Mouse (Mus musculus) embryonic facial prominence, embryonic 12.5 days (tissue): Measurements from ENCODE around the gene Gm43191. TPM values are rescaled to one million over a fixed set of nuclear protein-coding genes. Genes with fewer than 3 reads are reported as not detected.

Experiments used
- ATAC-seq: fragments of 200-750 bp; cut with Nextera tagmentation; 2 replicates; pipeline ENCODE4 v1.8.0; 2017; ENCODE audit not compliant: insufficient number of reproducible peaks, insufficient read depth, low FRiP score, low TSS enrichment
- H3K27ac ChIP-seq: fragments of 300-500 bp; sonication (generic); 2 replicates; pipeline ENCODE4 v1.5.1; 2016; ENCODE audit warnings: mild to moderate bottlenecking
- H3K27me3 ChIP-seq: fragments of 300-500 bp; sonication (generic); 2 replicates; pipeline ENCODE4 v1.6.1; 2016; ENCODE audit warnings: mild to moderate bottlenecking, moderate library complexity
- H3K36me3 ChIP-seq: fragments of 300-500 bp; sonication (generic); 2 replicates; pipeline ENCODE4 v1.6.1; 2016; ENCODE audit warnings: mild to moderate bottlenecking
- H3K4me1 ChIP-seq: fragments of 300-500 bp; sonication (generic); 2 replicates; pipeline ENCODE4 v1.6.1; 2016
- H3K4me2 ChIP-seq: fragments of 300-500 bp; sonication (generic); replicated peaks from 2 replicates; pipeline ENCODE4 v1.6.1; 2016; ENCODE audit warnings: mild to moderate bottlenecking, moderate library complexity
- H3K4me3 ChIP-seq: fragments of 300-500 bp; sonication (generic); 2 replicates; pipeline ENCODE4 v1.5.1; 2016; ENCODE audit warnings: mild to moderate bottlenecking
- H3K9ac ChIP-seq: fragments of 300-500 bp; sonication (generic); 2 replicates; pipeline ENCODE4 v1.6.1; 2016; ENCODE audit warnings: mild to moderate bottlenecking, moderate library complexity
- H3K9me3 ChIP-seq: fragments of 300-500 bp; sonication (generic); 2 replicates; pipeline ENCODE4 v1.6.1; 2016; ENCODE audit warnings: mild to moderate bottlenecking, moderate library complexity
- WGBS: fragments of 180-500 bp; shearing (Covaris S2); methylation state at CpG from one replicate; pipeline ENCODE4 v1.1.7; 2016; 5-methylcytosine and 5-hydroxymethylcytosine counted together
- polyA plus RNA-seq: library from polyadenylated mRNA; unstranded; fragments of >200 nt; fragmentation: Nextera tagmentation; extraction: Ambion mirVana; gene quantifications from 2 replicates; pipeline ENCODE4 v1.2.1, GENCODE M21; 2016

Gm43191 gene
- polyA plus RNA-seq, result not detected in 2 replicates

GRCm38 (mm10) chr3:116681160-116681559 lies at the start of gene Gm43191:
Gene Gm43191, minus strand, starts transcription at chr3:116681260.
- H3K4me2 ChIP-seq, result no peak within 1 kb of the TSS
- H3K9me3 ChIP-seq, result no peaks in the 10 kb centered on the region
- ATAC-seq, result no peak
- no peaks in the 10 kb centered on the region for H3K27me3 ChIP-seq
- H3K4me1 ChIP-seq, result no peaks in the 10 kb centered on the region
- WGBS, result 85% methylated on average over 1 of the region's 1 CpGs
- peaks cover 3% of the 10 kb centered on the region; the same call in 1 of the 2 replicates for H3K36me3 ChIP-seq
- H3K9ac ChIP-seq, result no peak within 1 kb of the TSS
- H3K4me3 ChIP-seq, result no peak within 1 kb of the TSS
- H3K27ac ChIP-seq, result no peak within 1 kb of the TSS

GRCm38 (mm10) chr3:116729483-116730174 lies 48.6 kb upstream of the Gm43191 start:
- Histone ChIP-seq H3K4me2 (no peak overlapping the region), H3K27ac (no peak overlapping the region), H3K36me3 (no peaks in the 10 kb centered on the region), H3K4me3 (no peak overlapping the region), H3K9ac (no peak overlapping the region), H3K27me3 (no peaks in the 10 kb centered on the region), H3K9me3 (no peaks in the 10 kb centered on the region), H3K4me1 (no peaks in the 10 kb centered on the region)
- WGBS, result 72% methylated on average over 2 of the region's 2 CpGs
- no peak for ATAC-seq

- H3K9ac ChIP-seq, result no peak overlapping the region
- H3K36me3 ChIP-seq, result no peaks in the 10 kb centered on the region
- no peaks in the 10 kb centered on the region for H3K9me3 ChIP-seq
Observed at GRCm38 (mm10) chr3:116726807-116727206, 45.7 kb upstream of the Gm43191 start.

GRCm38 (mm10) chr3:116723496-116724481 lies 42.7 kb upstream of the Gm43191 start:
- ATAC-seq, result no peak

More at GRCm38 (mm10) chr3:116726807-116727206, 45.7 kb upstream of the Gm43191 start:
- H3K27me3 ChIP-seq, result no peaks in the 10 kb centered on the region
- H3K4me2 ChIP-seq, result no peak overlapping the region
- WGBS, result 74% methylated on average over 9 of the region's 9 CpGs
- no peaks in the 10 kb centered on the region for H3K4me1 ChIP-seq
- H3K4me3 ChIP-seq, result no peak overlapping the region
- no peak overlapping the region for H3K27ac ChIP-seq
- no peak for ATAC-seq

GRCm38 (mm10) chr3:116722980-116723379 lies 41.9 kb upstream of the Gm43191 start:
- no peak overlapping the region for H3K4me2 ChIP-seq
- WGBS, result 77% methylated on average over 4 of the region's 4 CpGs
- no peaks in the 10 kb centered on the region for H3K36me3 ChIP-seq
- no peak overlapping the region for H3K9ac ChIP-seq
- H3K27me3 ChIP-seq, result no peaks in the 10 kb centered on the region
- ATAC-seq, result no peak
- no peak overlapping the region for H3K27ac ChIP-seq
- H3K4me1 ChIP-seq, result no peaks in the 10 kb centered on the region
- no peak overlapping the region for H3K4me3 ChIP-seq
- no peaks in the 10 kb centered on the region for H3K9me3 ChIP-seq

More at GRCm38 (mm10) chr3:116723496-116724481, 42.7 kb upstream of the Gm43191 start:
- H3K27ac ChIP-seq, result no peak overlapping the region
- no peaks in the 10 kb centered on the region for H3K36me3 ChIP-seq
- 58% methylated on average over 10 of the region's 10 CpGs for WGBS
- H3K27me3 ChIP-seq, result no peaks in the 10 kb centered on the region
- no peak overlapping the region for H3K9ac ChIP-seq
- H3K4me3 ChIP-seq, result no peak overlapping the region
- H3K4me1 ChIP-seq, result no peaks in the 10 kb centered on the region
- no peaks in the 10 kb centered on the region for H3K9me3 ChIP-seq
- H3K4me2 ChIP-seq, result no peak overlapping the region

- Histone ChIP-seq H3K27me3 (no peaks in the 10 kb centered on the region), H3K9ac (no peak overlapping the region), H3K9me3 (no peaks in the 10 kb centered on the region), H3K4me3 (no peak overlapping the region), H3K4me1 (no peaks in the 10 kb centered on the region), H3K4me2 (no peak overlapping the region), H3K36me3 (no peaks in the 10 kb centered on the region), H3K27ac (no peak overlapping the region)
- WGBS, result 71% methylated on average over 3 of the region's 3 CpGs
- ATAC-seq, result no peak
Observed at GRCm38 (mm10) chr3:116718951-116719350, 37.9 kb upstream of the Gm43191 start.

GRCm38 (mm10) chr3:116713031-116713430 lies 32.0 kb upstream of the Gm43191 start:
- ATAC-seq, result no peak
- no peaks in the 10 kb centered on the region for H3K36me3 ChIP-seq
- peak overlapping the region; percentile 73 for H3K4me2 ChIP-seq
- H3K9me3 ChIP-seq, result no peaks in the 10 kb centered on the region
- WGBS, result 25% methylated on average over 5 of the region's 5 CpGs
- H3K4me1 ChIP-seq, result peaks cover 8% of the 10 kb centered on the region
- H3K9ac ChIP-seq, result no peak overlapping the region
- H3K4me3 ChIP-seq, result peak overlapping the region; percentile 96
- no peak overlapping the region for H3K27ac ChIP-seq
- H3K27me3 ChIP-seq, result no peaks in the 10 kb centered on the region

GRCm38 (mm10) chr3:116712436-116712881 lies 31.4 kb upstream of the Gm43191 start, which contains the start of gene Slc35a3:
Gene Slc35a3, minus strand, starts transcription at chr3:116712831.
- Histone ChIP-seq H3K4me3 (peak within 1 kb of the TSS; percentile 96), H3K9ac (peak within 1 kb of the TSS; percentile 93), H3K36me3 (no peaks in the 10 kb centered on the region), H3K4me2 (peak within 1 kb of the TSS; percentile 73), H3K4me1 (peaks cover 8% of the 10 kb centered on the region), H3K9me3 (no peaks in the 10 kb centered on the region), H3K27me3 (no peaks in the 10 kb centered on the region), H3K27ac (peak within 1 kb of the TSS; percentile 17; the same call in 1 of the 2 replicates)
- WGBS, result 3% methylated on average over 8 of the region's 8 CpGs
- no peak for ATAC-seq

GRCm38 (mm10) chr3:116711624-116712435 lies 30.8 kb upstream of the Gm43191 start:
- H3K4me2 ChIP-seq, result peak overlapping the region; percentile 73
- WGBS, result under 1% methylated on average over 85 of the region's 85 CpGs

GRCm38 (mm10) chr3:116710941-116711340 lies 29.9 kb upstream of the Gm43191 start:
- 59% methylated on average over 9 of the region's 9 CpGs for WGBS
- Histone ChIP-seq H3K9me3 (no peaks in the 10 kb centered on the region), H3K4me2 (peak overlapping the region; percentile 73), H3K4me1 (peaks cover 8% of the 10 kb centered on the region), H3K27me3 (no peaks in the 10 kb centered on the region), H3K9ac (peak overlapping the region; percentile 19; the same call in 1 of the 2 replicates), H3K36me3 (no peaks in the 10 kb centered on the region), H3K27ac (no peak overlapping the region), H3K4me3 (peak overlapping the region; percentile 96)
- ATAC-seq, result no peak

More at GRCm38 (mm10) chr3:116711624-116712435, 30.8 kb upstream of the Gm43191 start:
- Histone ChIP-seq H3K4me3 (peak overlapping the region; percentile 96), H3K9ac (peak overlapping the region; percentile 93), H3K4me1 (peaks cover 8% of the 10 kb centered on the region), H3K27ac (peak overlapping the region; percentile 17; the same call in 1 of the 2 replicates), H3K27me3 (no peaks in the 10 kb centered on the region), H3K9me3 (no peaks in the 10 kb centered on the region), H3K36me3 (no peaks in the 10 kb centered on the region)
- peak; percentile 79 for ATAC-seq
